Mouse (Mus musculus): ENCODE measurements around the gene Eomes. TPM values are rescaled to one million over a fixed set of nuclear protein-coding genes. Genes with fewer than 3 reads are reported as not detected.

The Eomes gene
- polyA plus RNA-seq, 1 experiment from 2014 or later = 0.18 TPM

GRCm38 (mm10) chr9:118477281-118477931 is 606 bp upstream of the Eomes start:
- peak overlapping the region; percentile 43 for H3K4me3 ChIP-seq (replicated peaks)
- peaks cover 73% of the 10 kb centered on the region for H3K27me3 ChIP-seq (replicated peaks)
- no peak overlapping the region for H3K9ac ChIP-seq
- H3K27ac ChIP-seq = no peak overlapping the region
- no peaks in the 10 kb centered on the region for H3K36me3 ChIP-seq
- ATAC-seq = no peak
- peaks cover 20% of the 10 kb centered on the region for H3K4me1 ChIP-seq (replicated peaks)
- H3K4me2 ChIP-seq (replicated peaks) = peak overlapping the region; percentile 87
- no peaks in the 10 kb centered on the region for H3K9me3 ChIP-seq
- under 1% methylated on average over 31 of the region's 31 CpGs for WGBS

- under 1% methylated on average over 24 of the region's 29 CpGs for WGBS
- peaks cover 20% of the 10 kb centered on the region for H3K4me1 ChIP-seq (replicated peaks)
- H3K9me3 ChIP-seq = no peaks in the 10 kb centered on the region
- H3K9ac ChIP-seq = no peak overlapping the region
- no peak overlapping the region for H3K27ac ChIP-seq
- H3K4me2 ChIP-seq (replicated peaks) = peak overlapping the region; percentile 87
- ATAC-seq = peak; percentile 69; the same call in 1 of the 2 replicates
- peak overlapping the region; percentile 43 for H3K4me3 ChIP-seq (replicated peaks)
- peaks cover 76% of the 10 kb centered on the region for H3K27me3 ChIP-seq (replicated peaks)
- H3K36me3 ChIP-seq = no peaks in the 10 kb centered on the region
Measured at GRCm38 (mm10) chr9:118478458-118478838, 436 bp downstream of the Eomes start.

- WGBS = under 1% methylated on average over 70 of the region's 87 CpGs
- H3K27ac ChIP-seq = no peak overlapping the region
- H3K36me3 ChIP-seq = no peaks in the 10 kb centered on the region
- peak overlapping the region; percentile 87 for H3K4me2 ChIP-seq (replicated peaks)
- peaks cover 20% of the 10 kb centered on the region for H3K4me1 ChIP-seq (replicated peaks)
- H3K27me3 ChIP-seq (replicated peaks) = peaks cover 80% of the 10 kb centered on the region
- H3K9ac ChIP-seq = peak overlapping the region; percentile 17; the same call in 1 of the 2 replicates
- peak overlapping the region; percentile 43 for H3K4me3 ChIP-seq (replicated peaks)
- ATAC-seq = peak; percentile 86
- H3K9me3 ChIP-seq = no peaks in the 10 kb centered on the region
Measured at GRCm38 (mm10) chr9:118478839-118479507, 961 bp downstream of the Eomes start.

- H3K9me3 ChIP-seq = no peaks in the 10 kb centered on the region
- peak overlapping the region; percentile 43 for H3K4me3 ChIP-seq (replicated peaks)
- H3K36me3 ChIP-seq = no peaks in the 10 kb centered on the region
- ATAC-seq = no peak
- H3K9ac ChIP-seq = no peak overlapping the region
- peaks cover 20% of the 10 kb centered on the region for H3K4me1 ChIP-seq (replicated peaks)
- 9% methylated on average over 23 of the region's 23 CpGs for WGBS
- H3K4me2 ChIP-seq (replicated peaks) = peak overlapping the region; percentile 87
- no peak overlapping the region for H3K27ac ChIP-seq
- peaks cover 84% of the 10 kb centered on the region for H3K27me3 ChIP-seq (replicated peaks)
Measured at GRCm38 (mm10) chr9:118479508-118480291, 1.7 kb downstream of the Eomes start.

GRCm38 (mm10) chr9:118480292-118480690 is 2.3 kb downstream of the Eomes start:
- H3K4me1 ChIP-seq (replicated peaks) = peaks cover 20% of the 10 kb centered on the region
- 8% methylated on average over 14 of the region's 14 CpGs for WGBS
- no peak for ATAC-seq

GRCm38 (mm10) chr9:118482210-118482609 is 4.2 kb downstream of the Eomes start:
- WGBS = 78% methylated on average over 10 of the region's 10 CpGs
- no peaks in the 10 kb centered on the region for H3K36me3 ChIP-seq
- H3K4me1 ChIP-seq (replicated peaks) = peaks cover 29% of the 10 kb centered on the region
- no peak for ATAC-seq
- H3K4me2 ChIP-seq (replicated peaks) = no peak overlapping the region
- peaks cover 84% of the 10 kb centered on the region for H3K27me3 ChIP-seq (replicated peaks)
- H3K4me3 ChIP-seq (replicated peaks) = no peak overlapping the region
- no peak overlapping the region for H3K27ac ChIP-seq
- H3K9ac ChIP-seq = no peak overlapping the region
- no peaks in the 10 kb centered on the region for H3K9me3 ChIP-seq

More at GRCm38 (mm10) chr9:118480292-118480690, 2.3 kb downstream of the Eomes start:
- Histone ChIP-seq H3K9me3 (no peaks in the 10 kb centered on the region), H3K27ac (no peak overlapping the region), H3K9ac (no peak overlapping the region), H3K36me3 (no peaks in the 10 kb centered on the region), H3K27me3 (replicated peaks) (peaks cover 83% of the 10 kb centered on the region), H3K4me3 (replicated peaks) (no peak overlapping the region), H3K4me2 (replicated peaks) (no peak overlapping the region)

- Histone ChIP-seq H3K27ac (no peak overlapping the region), H3K4me1 (replicated peaks) (peaks cover 21% of the 10 kb centered on the region), H3K4me2 (replicated peaks) (peak overlapping the region; percentile 28), H3K36me3 (no peaks in the 10 kb centered on the region), H3K9me3 (no peaks in the 10 kb centered on the region), H3K9ac (no peak overlapping the region), H3K27me3 (replicated peaks) (peaks cover 54% of the 10 kb centered on the region), H3K4me3 (replicated peaks) (no peak overlapping the region)
- no peak for ATAC-seq
- 4% methylated on average over 32 of the region's 32 CpGs for WGBS
Measured at GRCm38 (mm10) chr9:118486361-118487095, 8.5 kb downstream of the Eomes start.

GRCm38 (mm10) chr9:118487096-118487395 is 9.0 kb downstream of the Eomes start:
- Histone ChIP-seq H3K27me3 (replicated peaks) (peaks cover 50% of the 10 kb centered on the region), H3K36me3 (no peaks in the 10 kb centered on the region), H3K9me3 (no peaks in the 10 kb centered on the region), H3K4me1 (replicated peaks) (peaks cover 21% of the 10 kb centered on the region), H3K9ac (no peak overlapping the region), H3K4me2 (replicated peaks) (peak overlapping the region; percentile 28), H3K27ac (no peak overlapping the region), H3K4me3 (replicated peaks) (no peak overlapping the region)
- no peak for ATAC-seq
- 5% methylated on average over 9 of the region's 9 CpGs for WGBS

- no peak for ATAC-seq
- under 1% methylated on average over 22 of the region's 22 CpGs for WGBS
Measured at GRCm38 (mm10) chr9:118487636-118488035, 9.6 kb downstream of the Eomes start.

GRCm38 (mm10) chr9:118488138-118488895 is 10.3 kb downstream of the Eomes start:
- Histone ChIP-seq H3K27me3 (replicated peaks) (peaks cover 43% of the 10 kb centered on the region), H3K4me2 (replicated peaks) (peak overlapping the region; percentile 77), H3K36me3 (no peaks in the 10 kb centered on the region), H3K9me3 (no peaks in the 10 kb centered on the region), H3K4me3 (replicated peaks) (peak overlapping the region; percentile 34), H3K27ac (no peak overlapping the region), H3K9ac (no peak overlapping the region; the same call in 1 of the 2 replicates), H3K4me1 (replicated peaks) (peaks cover 21% of the 10 kb centered on the region)
- ATAC-seq = 0 out of 2 replicates have a peak, but pooled peaks have one; percentile 50
- 0% methylated on average over 28 of the region's 28 CpGs for WGBS

More at GRCm38 (mm10) chr9:118487636-118488035, 9.6 kb downstream of the Eomes start:
- Histone ChIP-seq H3K4me2 (replicated peaks) (peak overlapping the region; percentile 77), H3K36me3 (no peaks in the 10 kb centered on the region), H3K27ac (no peak overlapping the region), H3K4me1 (replicated peaks) (peaks cover 21% of the 10 kb centered on the region), H3K9ac (no peak overlapping the region), H3K9me3 (no peaks in the 10 kb centered on the region), H3K4me3 (replicated peaks) (peak overlapping the region; percentile 34), H3K27me3 (replicated peaks) (peaks cover 47% of the 10 kb centered on the region)

- no peak overlapping the region for H3K27ac ChIP-seq
- H3K9ac ChIP-seq = 0 out of 2 replicates have a peak overlapping the region, but pooled peaks have one; percentile 26
- peak overlapping the region; percentile 34 for H3K4me3 ChIP-seq (replicated peaks)
- peaks cover 39% of the 10 kb centered on the region for H3K27me3 ChIP-seq (replicated peaks)
- peak; percentile 6; the same call in 1 of the 2 replicates for ATAC-seq
- WGBS = under 1% methylated on average over 20 of the region's 20 CpGs
- H3K4me1 ChIP-seq (replicated peaks) = peaks cover 21% of the 10 kb centered on the region
- peak overlapping the region; percentile 77 for H3K4me2 ChIP-seq (replicated peaks)
- H3K36me3 ChIP-seq = no peaks in the 10 kb centered on the region
- no peaks in the 10 kb centered on the region for H3K9me3 ChIP-seq
Measured at GRCm38 (mm10) chr9:118488896-118489578, 11.0 kb downstream of the Eomes start.

All from intestine, embryonic 15.5 days (tissue).